Mouse (Mus musculus): ENCODE results near the gene Naf1.

The Naf1 gene

GRCm38 (mm10) chr8:66860023-66860422 lies at the start of gene Naf1:
TSS of gene Naf1 (plus strand) at chr8:66860217.
- DNase-seq = peak; percentile 99

- peak; percentile 61 for DNase-seq
These were observed 1.0 kb downstream of the Naf1 start for GRCm38 (mm10) chr8:66860921-66861588.

- DNase-seq = no peak
These were observed 1.8 kb downstream of the Naf1 start for GRCm38 (mm10) chr8:66861589-66862500.

- DNase-seq = no peak
These were observed 3.7 kb downstream of the Naf1 start for GRCm38 (mm10) chr8:66863761-66864160.

GRCm38 (mm10) chr8:66865120-66865519 lies 5.1 kb downstream of the Naf1 start:
- no peak for DNase-seq

- no peak for DNase-seq
These were observed 7.7 kb downstream of the Naf1 start for GRCm38 (mm10) chr8:66867679-66868078.

GRCm38 (mm10) chr8:66869211-66869932 lies 9.4 kb downstream of the Naf1 start:
- DNase-seq = no peak

GRCm38 (mm10) chr8:66883866-66884265 lies 23.8 kb downstream of the Naf1 start:
- DNase-seq = no peak

- DNase-seq = no peak
These were observed 31.9 kb downstream of the Naf1 start for GRCm38 (mm10) chr8:66891879-66892278.

- DNase-seq = no peak
These were observed 45.0 kb downstream of the Naf1 start for GRCm38 (mm10) chr8:66905000-66905399.

GRCm38 (mm10) chr8:66905557-66905956 lies 45.5 kb downstream of the Naf1 start:
- no peak for DNase-seq

GRCm38 (mm10) chr8:66906116-66906515 lies 46.1 kb downstream of the Naf1 start:
- DNase-seq = no peak

- no peak for DNase-seq
These were observed 50.7 kb downstream of the Naf1 start for GRCm38 (mm10) chr8:66910684-66911083.

GRCm38 (mm10) chr8:66913616-66914536 lies 53.9 kb downstream of the Naf1 start:
- DNase-seq = peak; percentile 6

- no peak for DNase-seq
These were observed 56.0 kb downstream of the Naf1 start for GRCm38 (mm10) chr8:66916056-66916455.

- no peak for DNase-seq
These were observed 57.9 kb downstream of the Naf1 start for GRCm38 (mm10) chr8:66917695-66918467.

- DNase-seq = no peak
These were observed 58.5 kb downstream of the Naf1 start for GRCm38 (mm10) chr8:66918471-66918870.

- no peak for DNase-seq
These were observed 73.7 kb downstream of the Naf1 start for GRCm38 (mm10) chr8:66933746-66934145.

GRCm38 (mm10) chr8:66936236-66936635 lies 76.2 kb downstream of the Naf1 start:
- DNase-seq = no peak
